Mouse (Mus musculus): ENCODE data around the gene Ppp1r15b. TPM values are rescaled to one million over a fixed set of nuclear protein-coding genes. Genes with fewer than 3 reads are reported as not detected.
A peak's percentile ranks its signal among the peaks of the same experiment; 100 is the strongest.

Ppp1r15b gene
- polyA plus RNA-seq, 1 experiment from 2014 or later, result 34.8 TPM

DNA sequence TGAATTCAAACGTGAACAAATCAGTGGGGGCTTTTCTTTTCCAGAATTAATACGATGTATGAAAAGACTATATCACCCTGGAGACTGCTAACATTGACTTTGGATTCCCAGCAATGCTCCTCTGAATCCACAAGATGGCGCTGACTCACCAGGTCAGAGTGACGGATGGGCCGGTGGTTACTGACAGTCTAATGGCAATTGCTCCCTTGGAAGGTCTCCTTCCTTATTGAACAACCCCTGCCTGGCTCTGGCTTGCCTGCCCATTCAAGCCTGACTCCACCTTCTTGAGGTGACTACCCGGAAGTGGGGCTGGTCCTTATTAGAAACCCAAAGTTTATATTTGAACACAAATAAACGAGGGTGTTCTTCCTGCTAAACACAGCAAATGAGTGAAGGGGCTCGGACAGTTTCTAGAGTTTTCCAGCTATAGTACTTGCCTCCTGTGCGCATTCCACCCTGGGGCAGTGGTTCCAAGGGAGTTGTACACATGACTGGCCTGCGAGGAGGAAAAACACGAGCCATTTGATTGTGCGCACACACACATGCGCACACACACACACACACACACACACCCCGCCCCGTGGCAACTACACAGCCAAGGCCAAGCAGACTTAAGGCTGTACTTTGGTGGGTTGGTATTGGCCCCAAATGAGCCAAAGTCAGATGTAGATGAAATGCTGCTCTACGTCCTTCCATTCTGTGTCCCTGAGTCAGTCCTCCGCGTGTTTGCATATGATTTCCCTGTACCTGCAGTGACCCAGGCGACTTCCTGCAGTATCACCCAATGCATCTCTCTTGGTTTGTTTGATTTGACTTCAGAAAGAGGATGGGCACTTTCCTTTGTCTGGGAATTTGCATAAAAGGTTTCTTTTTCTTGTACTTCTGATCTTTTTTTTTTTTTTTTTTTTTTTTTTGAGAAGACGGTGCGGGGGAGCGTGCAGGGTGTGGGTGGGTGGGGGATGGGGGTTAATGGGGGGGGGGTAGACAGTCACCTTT, 15.4 kb downstream of the Ppp1r15b start:
- Histone ChIP-seq H3K9me3 (replicated peaks) (0 out of 2 replicates have a peak, but pooled peaks cover 5% of the 10 kb centered on the region), H3K9ac (no peak overlapping the region), H3K4me2 (no peak overlapping the region), H3K4me1 (no peaks in the 10 kb centered on the region), H3K27ac (no peak overlapping the region), H3K4me3 (no peak overlapping the region), H3K36me3 (ENCODE audit: poor library complexity, severe bottlenecking) (peaks cover 11% of the 10 kb centered on the region), H3K27me3 (no peaks in the 10 kb centered on the region)
- WGBS, result 65% methylated on average over 22 of the region's 22 CpGs
- peak; percentile 45; the same call in 1 of the 2 replicates for ATAC-seq

DNA sequence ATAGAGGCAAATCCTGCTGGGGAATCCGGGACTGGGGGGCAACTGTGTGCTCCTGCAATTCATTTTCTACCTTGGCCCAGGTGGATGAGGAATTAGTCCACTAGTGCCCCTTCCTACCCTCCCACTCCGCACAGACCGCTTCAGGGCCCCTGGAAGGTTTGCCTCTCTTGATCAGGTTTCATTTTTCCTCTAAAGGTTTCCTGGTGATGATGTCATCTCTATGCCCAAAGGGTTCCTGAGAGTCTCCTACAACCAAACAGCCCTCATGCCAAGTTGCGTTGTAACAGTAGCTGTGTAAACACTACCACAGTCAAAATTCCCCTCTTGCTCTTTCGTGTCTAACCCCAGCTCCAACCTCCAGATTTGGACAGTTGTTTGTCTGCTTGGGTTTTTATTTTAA, 16.4 kb downstream of the Ppp1r15b start:
- no peak for ATAC-seq
- H3K27me3 ChIP-seq, result no peaks in the 10 kb centered on the region
- peaks cover 4% of the 10 kb centered on the region; the same call in 1 of the 2 replicates for H3K36me3 ChIP-seq (ENCODE audit: poor library complexity, severe bottlenecking)
- no peak overlapping the region for H3K4me2 ChIP-seq
- H3K4me3 ChIP-seq, result no peak overlapping the region
- H3K4me1 ChIP-seq, result no peaks in the 10 kb centered on the region
- 82% methylated on average over 5 of the region's 5 CpGs for WGBS
- no peak overlapping the region for H3K27ac ChIP-seq
- H3K9me3 ChIP-seq (replicated peaks), result 0 out of 2 replicates have a peak, but pooled peaks cover 5% of the 10 kb centered on the region
- H3K9ac ChIP-seq, result no peak overlapping the region

GRCm38 (mm10) chr1:133148122-133148521, 17.2 kb downstream of the Ppp1r15b start:
- 95% methylated on average over 8 of the region's 8 CpGs for WGBS
- Histone ChIP-seq H3K4me1 (no peaks in the 10 kb centered on the region), H3K9ac (no peak overlapping the region), H3K27me3 (no peaks in the 10 kb centered on the region), H3K4me2 (no peak overlapping the region), H3K4me3 (no peak overlapping the region), H3K9me3 (replicated peaks) (0 out of 2 replicates have a peak, but pooled peaks cover 5% of the 10 kb centered on the region), H3K27ac (no peak overlapping the region), H3K36me3 (ENCODE audit: poor library complexity, severe bottlenecking) (no peaks in the 10 kb centered on the region)
- no peak for ATAC-seq

- no peaks in the 10 kb centered on the region for H3K27me3 ChIP-seq
- H3K4me2 ChIP-seq, result no peak overlapping the region
- H3K36me3 ChIP-seq (ENCODE audit: poor library complexity, severe bottlenecking), result no peaks in the 10 kb centered on the region
- H3K27ac ChIP-seq, result no peak overlapping the region
- 100% methylated on average over 2 of the region's 2 CpGs for WGBS
- ATAC-seq, result no peak
- no peaks in the 10 kb centered on the region for H3K4me1 ChIP-seq
- H3K9ac ChIP-seq, result no peak overlapping the region
- no peak overlapping the region for H3K4me3 ChIP-seq
- 0 out of 2 replicates have a peak, but pooled peaks cover 5% of the 10 kb centered on the region for H3K9me3 ChIP-seq (replicated peaks)
These were observed 19.6 kb downstream of the Ppp1r15b start for GRCm38 (mm10) chr1:133150556-133150955.

DNA sequence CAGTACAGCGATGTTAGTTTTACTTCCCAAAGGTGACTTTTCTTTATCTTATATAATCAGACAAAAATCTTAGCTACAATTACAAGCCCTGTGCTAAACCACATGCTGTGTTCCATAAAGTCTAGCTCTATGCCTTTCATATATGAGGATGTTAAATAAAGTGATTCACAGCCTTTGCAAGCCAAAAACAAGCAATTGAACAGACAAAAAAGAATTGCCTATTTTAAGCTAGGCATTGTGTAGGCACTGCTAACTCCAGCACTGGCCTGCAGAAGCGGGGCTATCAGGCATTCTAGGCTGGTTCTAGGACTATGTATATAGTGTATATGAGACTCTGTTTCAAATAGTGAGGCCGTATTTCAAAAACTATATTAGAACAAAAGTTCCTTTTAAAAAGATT, 21.3 kb downstream of the Ppp1r15b start:
- Histone ChIP-seq H3K4me3 (no peak overlapping the region), H3K9ac (no peak overlapping the region), H3K36me3 (ENCODE audit: poor library complexity, severe bottlenecking) (no peaks in the 10 kb centered on the region), H3K9me3 (replicated peaks) (0 out of 2 replicates have a peak, but pooled peaks cover 5% of the 10 kb centered on the region), H3K4me2 (no peak overlapping the region), H3K4me1 (no peaks in the 10 kb centered on the region), H3K27me3 (no peaks in the 10 kb centered on the region), H3K27ac (no peak overlapping the region)
- ATAC-seq, result no peak
- WGBS, result 93% methylated on average over 3 of the region's 3 CpGs

GRCm38 (mm10) chr1:133155270-133155669, 24.3 kb downstream of the Ppp1r15b start:
- ATAC-seq, result no peak
- H3K4me3 ChIP-seq, result no peak overlapping the region

DNA sequence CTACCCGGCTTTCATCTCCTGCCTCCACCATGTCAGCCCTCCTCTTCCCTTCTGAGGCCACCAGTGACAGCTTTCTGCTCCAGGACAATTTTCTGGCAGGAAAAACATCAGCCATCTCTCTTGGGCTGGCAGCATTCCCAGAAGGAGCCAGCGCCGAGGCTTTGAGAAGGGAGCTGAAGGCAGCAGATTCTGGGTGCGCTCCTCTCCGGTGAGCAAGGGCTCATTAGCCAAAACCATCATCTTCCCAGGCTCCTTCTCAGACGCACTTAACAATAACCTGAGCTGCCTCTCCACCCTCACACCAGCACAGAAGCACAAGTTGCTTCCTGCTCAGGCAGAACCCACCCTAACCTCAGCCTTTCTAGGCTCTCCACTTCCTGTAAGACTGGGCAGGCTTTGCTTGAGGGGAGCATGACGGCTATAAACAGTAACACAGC, 28.2 kb downstream of the Ppp1r15b start:
- Histone ChIP-seq H3K9me3 (replicated peaks) (no peaks in the 10 kb centered on the region), H3K4me2 (peak overlapping the region; percentile 24), H3K9ac (no peak overlapping the region; the same call in 1 of the 2 replicates), H3K36me3 (ENCODE audit: poor library complexity, severe bottlenecking) (no peaks in the 10 kb centered on the region), H3K4me3 (no peak overlapping the region), H3K27ac (peak overlapping the region; percentile 19; the same call in 1 of the 2 replicates), H3K4me1 (peaks cover 17% of the 10 kb centered on the region), H3K27me3 (peaks cover 41% of the 10 kb centered on the region)
- 50% methylated on average over 7 of the region's 7 CpGs for WGBS
- ATAC-seq, result no peak

More at GRCm38 (mm10) chr1:133155270-133155669, 24.3 kb downstream of the Ppp1r15b start:
- Histone ChIP-seq H3K36me3 (ENCODE audit: poor library complexity, severe bottlenecking) (no peaks in the 10 kb centered on the region), H3K27ac (no peak overlapping the region), H3K27me3 (peaks cover 5% of the 10 kb centered on the region; the same call in 1 of the 2 replicates), H3K9ac (no peak overlapping the region), H3K9me3 (replicated peaks) (no peaks in the 10 kb centered on the region), H3K4me2 (no peak overlapping the region), H3K4me1 (peaks cover 6% of the 10 kb centered on the region)
- WGBS, result 87% methylated on average over 6 of the region's 6 CpGs

DNA sequence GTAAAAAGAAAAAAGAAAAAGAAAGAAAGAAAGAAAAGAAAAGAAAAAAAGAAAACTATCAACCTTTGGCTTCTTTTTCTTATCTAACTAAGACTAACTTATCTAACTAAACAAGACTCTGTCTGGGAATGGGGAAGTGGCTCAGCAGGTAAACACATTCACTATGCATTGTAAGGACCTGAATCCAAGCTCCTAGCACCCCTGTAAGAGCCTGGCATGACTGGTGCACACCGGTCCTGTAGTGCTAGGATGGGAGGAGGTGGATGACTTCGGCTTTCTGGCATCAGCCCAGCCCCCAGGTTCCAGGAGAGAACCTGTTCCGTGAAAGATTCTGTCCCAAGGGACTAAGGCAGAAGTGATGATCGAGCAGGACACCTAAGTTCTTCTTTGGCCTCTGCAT, 30.6 kb downstream of the Ppp1r15b start:
- Histone ChIP-seq H3K27ac (no peak overlapping the region), H3K4me2 (no peak overlapping the region), H3K9me3 (replicated peaks) (no peaks in the 10 kb centered on the region), H3K36me3 (ENCODE audit: poor library complexity, severe bottlenecking) (no peaks in the 10 kb centered on the region), H3K4me3 (no peak overlapping the region), H3K4me1 (peaks cover 26% of the 10 kb centered on the region), H3K9ac (no peak overlapping the region), H3K27me3 (peaks cover 58% of the 10 kb centered on the region)
- no peak for ATAC-seq
- 58% methylated on average over 4 of the region's 4 CpGs for WGBS

GRCm38 (mm10) chr1:133162046-133162445, 31.1 kb downstream of the Ppp1r15b start:
- H3K4me1 ChIP-seq, result peaks cover 26% of the 10 kb centered on the region
- H3K27me3 ChIP-seq, result peaks cover 63% of the 10 kb centered on the region
- no peak overlapping the region for H3K9ac ChIP-seq
- H3K4me2 ChIP-seq, result no peak overlapping the region
- WGBS, result 71% methylated on average over 10 of the region's 10 CpGs
- ATAC-seq, result no peak
- H3K36me3 ChIP-seq (ENCODE audit: poor library complexity, severe bottlenecking), result no peaks in the 10 kb centered on the region
- no peak overlapping the region for H3K27ac ChIP-seq
- H3K9me3 ChIP-seq (replicated peaks), result no peaks in the 10 kb centered on the region
- H3K4me3 ChIP-seq, result no peak overlapping the region

DNA sequence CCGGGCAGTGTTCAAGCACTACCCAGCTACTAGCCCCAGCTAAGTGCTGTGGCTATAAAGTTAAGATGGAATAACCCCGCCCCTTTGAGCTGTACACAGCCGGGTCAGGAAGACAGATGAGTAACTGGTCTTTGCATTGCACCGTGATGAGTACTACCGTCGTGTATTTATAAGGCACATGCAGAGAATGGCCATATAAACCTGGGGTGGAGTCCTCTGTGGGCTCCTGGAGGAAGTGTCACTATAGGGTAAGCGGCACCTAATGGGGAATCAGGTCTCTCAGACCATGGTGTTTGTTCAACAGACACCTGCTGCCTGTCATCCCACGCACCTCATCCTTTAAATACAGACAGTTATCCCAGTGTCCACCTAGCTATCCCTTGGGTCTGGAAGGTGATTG, 32.0 kb downstream of the Ppp1r15b start:
- WGBS, result 64% methylated on average over 8 of the region's 8 CpGs
- ATAC-seq, result no peak
- Histone ChIP-seq H3K36me3 (ENCODE audit: poor library complexity, severe bottlenecking) (no peaks in the 10 kb centered on the region), H3K27me3 (peaks cover 67% of the 10 kb centered on the region), H3K4me2 (0 out of 2 replicates have a peak overlapping the region, but pooled peaks have one; percentile 97), H3K9ac (no peak overlapping the region), H3K4me3 (no peak overlapping the region), H3K4me1 (peaks cover 26% of the 10 kb centered on the region), H3K27ac (no peak overlapping the region), H3K9me3 (replicated peaks) (no peaks in the 10 kb centered on the region)

DNA sequence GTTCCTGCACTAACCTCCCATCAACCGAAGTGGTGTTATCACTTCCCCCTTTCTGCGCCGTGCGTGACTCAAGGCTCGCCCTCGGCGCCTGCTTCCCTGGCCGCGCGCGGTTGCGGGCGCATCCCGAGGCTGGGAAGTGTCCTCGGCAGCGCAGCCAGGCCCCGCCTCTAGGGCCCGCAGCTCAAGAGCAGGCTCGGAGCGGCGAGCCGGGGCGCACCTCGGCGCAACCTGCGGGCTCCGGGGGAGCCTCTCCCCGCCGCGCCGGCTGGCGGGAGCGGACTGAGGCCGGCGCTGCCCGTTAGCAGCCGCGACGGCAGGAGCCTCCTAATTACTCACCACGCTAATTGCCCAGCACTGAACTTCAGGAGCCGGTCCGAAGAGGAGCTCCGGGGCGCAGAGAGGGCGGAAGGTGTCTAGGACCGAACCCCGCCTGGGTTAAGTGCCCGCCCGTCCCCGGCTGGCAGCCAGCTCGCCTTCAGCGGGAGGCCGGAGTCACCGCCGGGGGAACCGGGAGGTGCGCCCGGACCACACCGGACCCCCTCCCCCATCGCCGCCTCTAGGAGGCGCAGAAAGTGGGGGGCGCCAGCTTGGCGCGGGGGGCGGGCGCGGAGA, 33.0 kb downstream of the Ppp1r15b start, which contains the start of gene Plekha6:
Gene Plekha6, plus strand, starts transcription at position 391 of the 612 bp plus-strand sequence.
- Histone ChIP-seq H3K4me1 (peaks cover 31% of the 10 kb centered on the region), H3K9me3 (replicated peaks) (no peaks in the 10 kb centered on the region), H3K27ac (no peak within 1 kb of the TSS), H3K4me2 (peak within 1 kb of the TSS; percentile 97), H3K27me3 (peaks cover 74% of the 10 kb centered on the region), H3K36me3 (ENCODE audit: poor library complexity, severe bottlenecking) (no peaks in the 10 kb centered on the region), H3K4me3 (peak within 1 kb of the TSS; percentile 57), H3K9ac (peak within 1 kb of the TSS; percentile 68)
- ATAC-seq, result peak; percentile 21; the same call in 1 of the 2 replicates
- under 1% methylated on average over 68 of the region's 68 CpGs for WGBS

GRCm38 (mm10) chr1:133164591-133165011, 33.7 kb downstream of the Ppp1r15b start:
- peak overlapping the region; percentile 57 for H3K4me3 ChIP-seq
- H3K4me2 ChIP-seq, result peak overlapping the region; percentile 97
- H3K9me3 ChIP-seq (replicated peaks), result no peaks in the 10 kb centered on the region
- no peak overlapping the region for H3K27ac ChIP-seq
- H3K36me3 ChIP-seq (ENCODE audit: poor library complexity, severe bottlenecking), result no peaks in the 10 kb centered on the region
- 2% methylated on average over 10 of the region's 10 CpGs for WGBS
- H3K4me1 ChIP-seq, result peaks cover 26% of the 10 kb centered on the region
- no peak for ATAC-seq
- peak overlapping the region; percentile 68 for H3K9ac ChIP-seq
- H3K27me3 ChIP-seq, result peaks cover 74% of the 10 kb centered on the region

Measured in forebrain, embryonic 13.5 days (tissue).